Mouse (Mus musculus) monocyte, adult 5-6 weeks (primary cell): ENCODE measurements around the gene Wif1. TPM values are rescaled to one million over a fixed set of nuclear protein-coding genes. Genes with fewer than 3 reads are reported as not detected.

Experiments
- ATAC-seq: fragments of 153-309, 156-312 bp; replicated peaks from 2 replicates; pipeline ENCODE4 v1.8.0; 2017; ENCODE audit warnings: mild to moderate bottlenecking; ENCODE audit not compliant: low TSS enrichment, insufficient number of reproducible peaks, severe bottlenecking, poor library complexity, low FRiP score
- total RNA-seq: library from RNA; stranded (forward); fragments of 200-1000, 200-491, 200-594 nt; gene quantifications from 3 replicates; pipeline ENCODE4 v1.2.3, GENCODE M21; 2017

Wif1 gene
- total RNA-seq, result not detected in 3 replicates

- peak; percentile 67 for ATAC-seq
These were observed at the start of gene Wif1 for GRCm38 (mm10) chr10:121033826-121034568. Gene Wif1 (plus strand): TSS chr10:121033960.

- no peak for ATAC-seq
These were observed 31.6 kb upstream of the Wif1 start for GRCm38 (mm10) chr10:121002135-121002534.

GRCm38 (mm10) chr10:121011496-121011895, 22.3 kb upstream of the Wif1 start:
- ATAC-seq, result no peak

DNA sequence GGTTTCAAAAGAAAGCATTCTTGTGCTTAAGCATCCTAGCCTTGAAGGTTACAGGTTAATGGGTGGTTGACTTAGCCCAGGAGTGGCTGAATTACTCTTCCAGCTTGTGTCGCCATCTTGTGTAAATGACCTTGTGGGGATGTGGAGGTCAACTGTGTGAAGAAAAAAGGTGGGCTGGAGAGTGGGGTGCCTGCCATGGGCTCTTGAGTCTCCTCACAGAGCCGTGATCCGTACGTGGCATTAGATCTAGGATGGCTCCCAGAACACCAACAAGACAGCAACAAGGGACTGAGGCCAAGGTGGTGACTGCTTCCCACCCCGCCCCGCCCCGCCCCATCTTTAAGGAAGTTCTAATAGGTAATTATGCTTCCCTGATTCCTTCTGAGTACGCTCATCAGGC, 17.5 kb upstream of the Wif1 start:
- no peak for ATAC-seq

DNA sequence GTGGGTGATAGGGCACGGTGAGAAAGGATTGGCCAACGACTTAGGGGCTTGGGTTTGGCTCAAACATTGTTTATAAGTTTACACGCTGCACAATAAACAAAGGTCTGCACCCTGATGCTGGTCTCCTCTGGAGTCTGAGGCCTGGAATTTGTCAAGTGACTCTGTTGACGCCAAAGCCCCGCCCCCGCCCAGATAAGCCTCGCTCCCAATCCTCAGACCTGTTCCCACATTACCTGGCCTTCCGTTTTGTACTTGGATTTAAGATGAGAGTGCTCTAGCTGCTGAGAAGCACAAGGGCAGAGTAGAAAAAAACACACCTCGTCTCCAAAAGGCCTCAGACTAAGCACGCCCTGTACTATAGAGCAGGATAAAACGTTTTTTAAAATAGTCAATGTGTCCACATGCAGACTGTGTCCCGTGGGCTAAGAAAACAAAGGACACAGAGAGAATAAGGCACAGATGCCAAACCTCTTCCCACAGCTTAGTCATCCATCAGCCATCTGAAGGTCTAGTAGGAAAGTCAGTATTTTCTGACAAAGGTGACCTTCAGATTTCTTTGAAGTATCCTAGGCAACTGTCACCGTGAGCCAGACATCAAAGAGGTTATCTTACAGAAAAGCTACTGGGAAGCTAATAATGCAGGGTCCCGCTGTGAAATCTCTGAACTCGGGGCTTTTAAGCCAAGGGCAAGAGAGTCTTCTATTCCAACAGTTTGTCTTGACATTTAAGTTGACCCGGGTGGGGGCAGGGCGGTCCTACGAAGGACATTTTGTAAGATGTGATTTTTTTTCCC, 16.9 kb upstream of the Wif1 start:
- ATAC-seq, result no peak

DNA sequence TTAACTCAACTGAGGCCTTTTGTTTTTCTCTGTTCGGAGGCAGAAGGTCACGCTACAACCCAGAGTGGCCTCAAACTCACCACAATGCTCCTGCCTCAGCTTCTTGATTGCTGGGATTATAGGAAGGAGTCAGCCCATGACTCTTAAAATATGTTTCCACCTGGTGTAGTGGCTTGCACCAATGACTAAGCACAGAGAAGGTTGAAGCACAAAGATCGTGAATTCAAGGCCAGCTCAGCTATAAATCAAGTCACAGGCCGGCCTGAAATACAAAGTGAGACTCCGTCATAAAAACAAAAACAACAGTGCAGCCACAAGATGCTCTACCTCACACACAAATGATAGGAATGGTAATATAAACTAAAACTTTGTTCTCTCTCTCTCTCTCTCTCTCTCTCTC, 10.8 kb upstream of the Wif1 start:
- ATAC-seq, result no peak

GRCm38 (mm10) chr10:121031802-121032201, 2.0 kb upstream of the Wif1 start:
- no peak for ATAC-seq

DNA sequence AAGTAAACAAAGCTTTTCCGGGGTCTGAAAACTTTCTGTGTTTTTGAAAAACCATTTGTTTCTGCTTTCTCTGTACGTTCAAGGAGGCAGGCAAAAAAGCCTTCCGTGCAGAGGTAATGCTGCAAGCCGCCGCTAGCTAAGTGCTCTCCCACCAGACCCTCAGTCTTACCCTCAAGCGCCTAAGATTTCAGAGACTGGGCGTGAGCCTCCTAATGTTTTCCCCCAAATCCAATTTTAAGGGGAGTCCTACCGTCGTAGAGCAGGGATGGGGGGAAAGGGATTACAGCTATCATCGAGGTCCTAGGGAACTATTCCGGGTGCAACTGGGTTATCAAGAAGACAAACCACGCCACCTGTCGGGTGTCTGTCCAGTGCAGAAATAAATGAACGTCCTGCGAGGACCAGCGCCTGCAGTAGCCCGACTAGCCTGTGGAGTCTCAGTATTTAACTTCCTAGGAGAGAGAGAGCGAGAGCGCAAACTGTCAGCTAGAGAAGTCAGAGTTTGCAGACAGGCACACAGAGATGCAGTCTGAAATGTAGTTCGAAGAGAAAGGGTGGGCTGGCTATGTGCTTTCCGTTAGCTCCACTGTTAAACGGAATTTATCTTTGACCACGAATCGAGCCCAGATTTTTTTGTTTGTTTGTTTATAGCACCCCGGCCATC, 500 bp upstream of the Wif1 start:
- ATAC-seq, result peak; percentile 47; the same call in 1 of the 2 replicates

DNA sequence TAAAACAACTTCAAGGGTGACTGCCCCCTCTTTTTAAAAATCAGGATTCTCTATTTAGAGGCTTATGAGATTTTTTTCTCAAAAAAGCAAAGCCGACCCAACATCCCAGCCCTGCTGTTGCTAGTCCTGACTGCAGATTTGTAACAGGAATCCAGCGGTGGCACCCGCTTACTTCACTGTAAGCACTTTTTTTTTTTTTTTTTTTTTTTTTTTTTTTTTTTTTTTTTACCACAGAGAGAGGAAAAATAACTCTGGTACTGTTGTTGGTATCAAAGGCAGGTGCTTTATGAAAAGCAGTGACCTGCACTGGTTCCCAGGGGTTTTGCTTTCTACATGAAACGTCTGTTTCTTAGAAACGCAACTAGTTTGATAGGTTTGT, 798 bp downstream of the Wif1 start:
- no peak for ATAC-seq

DNA sequence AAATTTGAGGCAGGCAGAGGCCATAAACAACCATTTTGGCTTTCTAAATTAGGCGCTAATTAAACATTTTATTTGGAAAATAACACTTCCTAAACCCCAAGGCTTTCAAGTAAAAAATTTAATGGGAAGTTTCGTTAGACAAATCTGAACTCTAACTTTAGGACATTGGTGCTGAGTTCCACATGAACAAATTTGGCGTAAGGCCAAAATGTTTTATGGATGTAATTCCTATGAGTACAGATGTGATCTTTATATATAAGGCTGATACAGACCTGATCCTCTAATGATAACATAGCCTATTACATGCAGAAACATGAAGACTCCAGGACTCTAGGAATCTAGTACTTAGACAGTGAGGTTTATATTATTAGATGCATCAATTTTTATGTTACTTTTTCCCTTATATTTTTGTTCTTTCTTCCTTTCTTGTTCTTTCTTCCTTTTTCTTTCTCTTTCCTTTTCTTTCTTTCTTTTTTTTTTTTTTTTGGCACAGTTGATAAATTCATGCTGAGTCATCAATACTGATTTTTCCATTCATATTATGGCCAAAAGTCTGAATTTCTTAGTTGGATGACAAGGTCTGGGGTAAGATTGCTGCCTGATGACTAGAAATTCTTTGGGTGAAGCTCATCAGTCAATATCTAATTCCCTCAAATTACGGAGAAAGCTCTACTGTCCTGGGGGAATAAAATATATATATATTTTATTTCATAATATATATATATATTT, 5.0 kb downstream of the Wif1 start:
- no peak for ATAC-seq

GRCm38 (mm10) chr10:121040911-121041310, 7.2 kb downstream of the Wif1 start:
- ATAC-seq, result no peak

- no peak for ATAC-seq
These were observed 13.7 kb downstream of the Wif1 start for GRCm38 (mm10) chr10:121047440-121047839.

- no peak for ATAC-seq
These were observed 18.3 kb downstream of the Wif1 start for GRCm38 (mm10) chr10:121052076-121052475.

DNA sequence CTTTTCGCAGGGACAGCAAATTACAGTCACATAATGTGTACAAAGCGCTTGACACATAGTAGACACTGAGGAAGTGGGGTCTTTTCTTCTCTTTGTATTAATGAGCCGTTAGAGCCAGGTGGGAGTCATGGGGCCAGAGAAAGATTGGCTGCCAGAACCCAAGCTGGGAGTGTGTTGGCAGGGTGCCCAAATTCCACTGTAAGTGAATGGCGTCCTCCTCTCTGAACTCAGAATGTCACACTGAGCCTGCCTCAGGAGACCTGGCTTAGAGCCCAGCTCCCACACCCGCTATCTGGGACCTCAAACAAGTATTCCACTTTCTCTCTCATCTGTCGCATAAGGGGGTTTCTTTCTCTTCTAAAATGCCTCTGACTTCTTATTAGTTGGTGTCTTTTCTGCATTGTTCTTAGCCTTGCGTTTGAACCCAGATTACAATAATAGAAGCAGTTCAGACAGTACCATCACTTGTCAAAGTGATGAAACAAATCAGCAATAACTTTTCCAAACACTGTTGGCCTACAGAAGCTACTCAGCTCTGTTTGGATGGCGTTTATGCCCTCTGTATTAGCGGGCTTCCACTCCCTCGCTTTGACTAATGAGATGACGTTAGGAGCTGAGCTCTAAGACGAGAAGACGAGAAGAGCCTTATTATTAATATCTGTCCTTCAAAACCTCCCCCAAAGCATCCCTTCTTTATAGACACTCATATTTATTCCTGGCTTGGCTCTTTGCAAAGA, 21.9 kb downstream of the Wif1 start:
- ATAC-seq, result no peak

GRCm38 (mm10) chr10:121056823-121057222, 23.1 kb downstream of the Wif1 start:
- ATAC-seq, result no peak

DNA sequence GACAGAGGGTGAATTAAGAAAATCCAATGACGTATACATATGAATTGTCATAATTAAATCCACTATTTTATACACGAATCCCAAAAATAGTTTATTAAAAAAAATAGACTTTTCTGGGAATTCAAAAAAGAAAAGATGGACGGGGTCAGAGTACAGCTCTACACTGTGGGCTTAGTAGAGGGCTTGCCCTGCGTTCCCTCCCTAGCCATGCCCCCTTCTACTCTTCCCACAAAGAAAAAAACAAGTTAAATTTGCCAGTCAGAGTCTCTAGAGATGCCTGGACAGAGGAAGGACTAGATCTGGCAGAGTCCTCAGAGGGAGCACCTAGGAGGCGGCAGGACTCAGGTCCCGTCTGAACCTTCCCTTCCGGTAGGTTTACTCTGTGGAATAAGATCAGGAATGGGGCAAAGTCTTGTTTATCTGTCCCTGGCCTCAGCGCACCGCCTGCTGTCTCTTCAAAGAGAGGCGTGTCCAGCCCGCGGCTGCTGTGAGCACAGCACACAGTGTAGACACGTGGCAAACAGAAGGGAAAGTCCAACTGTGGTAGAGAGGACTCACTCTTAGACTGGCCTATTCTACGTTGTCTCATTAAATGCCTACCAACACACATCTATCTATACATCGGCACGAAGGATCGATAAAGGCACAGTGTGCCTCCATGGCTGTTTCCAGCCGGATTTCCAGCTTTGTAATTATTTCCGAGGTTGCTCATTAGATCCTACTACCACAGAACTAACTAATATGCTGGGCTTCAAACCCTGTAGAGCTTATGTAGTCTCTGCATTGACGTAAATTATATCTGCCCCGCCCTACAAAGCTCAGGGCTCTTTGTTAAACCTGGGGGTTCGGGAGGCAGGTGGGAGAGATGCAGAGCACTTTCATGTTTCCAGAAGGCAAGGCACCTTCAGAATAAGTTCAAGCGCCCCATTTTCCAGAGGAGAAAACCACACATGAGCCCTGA, 25.6 kb downstream of the Wif1 start:
- no peak for ATAC-seq

DNA sequence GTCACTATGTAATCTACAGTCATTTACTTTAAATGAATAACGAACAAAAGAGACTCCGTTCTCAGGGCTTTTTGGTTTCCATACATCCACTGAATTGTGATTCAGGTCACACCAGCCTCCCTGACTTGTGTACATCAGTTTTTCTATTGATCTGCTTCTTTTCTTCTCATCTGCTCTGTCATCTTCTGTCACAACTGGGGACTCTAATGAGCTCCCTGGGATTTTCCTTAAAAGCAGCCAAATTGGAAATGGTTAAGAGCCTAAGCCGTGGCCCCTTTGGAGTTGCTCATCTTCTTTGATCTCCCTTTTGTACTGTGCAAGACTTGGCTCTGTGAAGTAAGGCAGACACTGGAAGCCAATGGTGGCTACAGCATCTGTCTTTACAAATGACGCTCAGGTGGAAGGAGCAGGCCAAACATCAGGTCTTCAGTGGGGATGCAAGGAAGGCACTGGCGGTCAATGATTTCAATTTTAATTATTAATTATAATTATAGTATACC, 27.6 kb downstream of the Wif1 start:
- ATAC-seq, result no peak
